Mouse (Mus musculus): ENCODE measurements around the gene Gm8082. TPM values are rescaled to one million over a fixed set of nuclear protein-coding genes. Genes with fewer than 3 reads are reported as not detected.

The Gm8082 gene
- not detected for total RNA-seq (2023)

GRCm38 (mm10) chr14:42993524-42993923 lies at the start of gene Gm8082:
TSS of gene Gm8082 (minus strand) at chr14:42993624.

DNA sequence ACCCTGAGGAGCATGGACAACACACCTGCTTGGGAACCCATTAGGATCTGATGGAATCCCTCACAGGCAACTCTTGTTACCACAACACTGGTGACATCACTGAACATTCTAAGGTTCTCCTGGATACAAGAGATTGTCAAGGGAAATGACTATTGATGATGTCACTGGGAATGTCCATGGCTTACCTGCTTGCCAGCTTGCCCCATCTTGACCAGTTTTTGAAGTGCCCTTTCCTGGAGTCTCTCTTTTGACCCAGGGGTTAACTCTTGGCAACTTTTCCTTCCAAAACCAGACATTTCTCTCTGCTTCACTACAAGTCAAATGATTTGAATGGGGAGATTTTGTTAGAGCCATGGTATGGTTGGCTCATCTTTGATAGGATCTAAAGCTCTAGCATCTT lies 22.1 kb upstream of the Gm8082 start, which contains the start of gene Gm10376:
Gene Gm10376, minus strand, starts transcription at position 101 of the 400 bp plus-strand sequence.

Other genes with a start within 250 kb of the Gm8082 start
- gene Gm3015, start 224.8 kb downstream of the Gm8082 start, total RNA-seq (2023): not detected
- not detected for gene Gm10377, start 195.6 kb downstream of the Gm8082 start, total RNA-seq (2023)
- not detected for gene Gm21977, start 140.1 kb downstream of the Gm8082 start, total RNA-seq (2023)
- gene Gm10376, start 22.0 kb upstream of the Gm8082 start, total RNA-seq (2023): not detected
- not detected for gene Gm8094, start 83.0 kb upstream of the Gm8082 start, total RNA-seq (2023)
- not detected for gene Gm8104, start 107.0 kb upstream of the Gm8082 start, total RNA-seq (2023)
- gene Gm7233, start 186.2 kb upstream of the Gm8082 start, total RNA-seq (2023): not detected
- gene Gm8122, start 241.7 kb upstream of the Gm8082 start, total RNA-seq (2023): not detected